24 mouse cellular contexts compared by ENCODE assay signal in genomic region chr1:164821307-164821706, GRCm38 (mm10). TPM values are rescaled to one million over a fixed set of nuclear protein-coding genes. Genes with fewer than 3 reads are reported as not detected.
DNase-seq lines count a peak whose midpoint lies in the region; ATAC-seq and TF ChIP-seq lines count a peak whose summit lies in the region.
"Had no signal": no experiment of that assay in that cellular context is flagged by ENCODE, and none has a peak within 500 bp of the region (broad histone marks: within the 10 kb centered on the region; RNA-seq: fewer than 3 reads in every experiment).

No protein-coding gene starts in this region.

- TF ChIP-seq CTCF in gastrocnemius, adult 2 months (IDR thresholded peaks at IDR 0.05): no peak

- no peaks in the 10 kb centered on the region for H3K9me3 ChIP-seq in midbrain, embryonic 11.5 days (ENCODE audit: control insufficient read depth, low read length)
- H3K9me3 ChIP-seq in midbrain, embryonic 16.5 days (replicated peaks; ENCODE audit: control insufficient read depth, low read length, poor library complexity, severe bottlenecking): no peaks in the 10 kb centered on the region
- H3K9me3 ChIP-seq in midbrain, embryonic 13.5 days: no peaks in the 10 kb centered on the region
- no peaks in the 10 kb centered on the region for H3K9me3 ChIP-seq in midbrain, embryonic 14.5 days (ENCODE audit: control insufficient read depth, low read length)
- H3K9me3 ChIP-seq: embryonic facial prominence, embryonic 10.5 days; embryonic facial prominence, embryonic 12.5 days; forebrain, embryonic 13.5 days; forebrain, embryonic 15.5 days had no signal

- intact Hi-C loops in gastrocnemius, adult 2 months (cut with DNase I): no loop called here
- intact Hi-C loops in gastrocnemius, postnatal 36 days (cut with DNase I): no loop called here

- H3K4me1 ChIP-seq in midbrain, embryonic 11.5 days (ENCODE audit: control insufficient read depth, insufficient read depth, low read length): no peaks in the 10 kb centered on the region
- H3K4me1 ChIP-seq in midbrain, embryonic 16.5 days (ENCODE audit: control insufficient read depth, insufficient read depth, low read length): 0 out of 2 replicates have a peak, but pooled peaks cover 5% of the 10 kb centered on the region
- peaks cover 13% of the 10 kb centered on the region; the same call in 1 of the 2 replicates for H3K4me1 ChIP-seq in midbrain, embryonic 13.5 days (replicated peaks)
- H3K4me1 ChIP-seq in midbrain, embryonic 14.5 days (ENCODE audit: control insufficient read depth, insufficient read depth, low read length): peaks cover 4% of the 10 kb centered on the region; the same call in 1 of the 2 replicates
- H3K4me1 ChIP-seq: embryonic facial prominence, embryonic 12.5 days; forebrain, embryonic 13.5 days; forebrain, embryonic 15.5 days had no signal

- no peak overlapping the region for H3K4me2 ChIP-seq in midbrain, embryonic 11.5 days
- H3K4me2 ChIP-seq in midbrain, embryonic 16.5 days (ENCODE audit: low read length): no peak overlapping the region
- no peak overlapping the region for H3K4me2 ChIP-seq in midbrain, embryonic 13.5 days (replicated peaks)
- H3K4me2 ChIP-seq in midbrain, embryonic 14.5 days (ENCODE audit: low read length): no peak overlapping the region
- H3K4me2 ChIP-seq: embryonic facial prominence, embryonic 12.5 days; forebrain, embryonic 13.5 days; forebrain, embryonic 15.5 days had no signal

- no peaks in the 10 kb centered on the region for H3K27me3 ChIP-seq in midbrain, embryonic 11.5 days (ENCODE audit: control insufficient read depth, insufficient read depth, low read length)
- H3K27me3 ChIP-seq in midbrain, embryonic 16.5 days (ENCODE audit: control insufficient read depth, insufficient read depth, low read depth, low read length): no peaks in the 10 kb centered on the region
- no peaks in the 10 kb centered on the region for H3K27me3 ChIP-seq in midbrain, embryonic 13.5 days
- H3K27me3 ChIP-seq in midbrain, embryonic 14.5 days (ENCODE audit: control insufficient read depth, insufficient read depth, low read length): no peaks in the 10 kb centered on the region
- H3K27me3 ChIP-seq: CH12.LX; embryonic facial prominence, embryonic 12.5 days; forebrain, embryonic 13.5 days; forebrain, embryonic 15.5 days; Patski had no signal

- H3K9ac ChIP-seq in midbrain, embryonic 11.5 days (ENCODE audit: low read length): no peak overlapping the region
- no peak overlapping the region for H3K9ac ChIP-seq in midbrain, embryonic 16.5 days (ENCODE audit: low read depth, low read length)
- no peak overlapping the region for H3K9ac ChIP-seq in midbrain, embryonic 13.5 days (replicated peaks)
- H3K9ac ChIP-seq in midbrain, embryonic 14.5 days (replicated peaks; ENCODE audit: low read length): no peak overlapping the region
- H3K9ac ChIP-seq: embryonic facial prominence, embryonic 12.5 days; forebrain, embryonic 13.5 days; forebrain, embryonic 15.5 days had no signal

- H3K36me3 ChIP-seq in midbrain, embryonic 11.5 days (ENCODE audit: control insufficient read depth, insufficient read depth, low read length): no peaks in the 10 kb centered on the region
- H3K36me3 ChIP-seq in midbrain, embryonic 16.5 days (ENCODE audit: control insufficient read depth, insufficient read depth, low read length): no peaks in the 10 kb centered on the region
- H3K36me3 ChIP-seq in midbrain, embryonic 13.5 days: no peaks in the 10 kb centered on the region
- H3K36me3 ChIP-seq in midbrain, embryonic 14.5 days (ENCODE audit: control insufficient read depth, insufficient read depth, low read length): no peaks in the 10 kb centered on the region
- H3K36me3 ChIP-seq: embryonic facial prominence, embryonic 10.5 days; embryonic facial prominence, embryonic 12.5 days; forebrain, embryonic 15.5 days; G1E had no signal

- DNase-seq in gastrocnemius, adult 2 months: no peak
- no peak for DNase-seq in gastrocnemius, postnatal 36 days
- DNase-seq in midbrain, embryonic 11.5 days (ENCODE audit: low spot score, missing footprints): peak; percentile 64
- no peak for DNase-seq in midbrain, embryonic 14.5 days
- DNase-seq: adrenal gland, adult 8-10 months; adrenal gland, postnatal 14 days; adrenal gland, postnatal 36 days; B cell, adult 2 months; cerebellum, adult 11-12 months; cerebellum, adult 2 months; cerebellum, adult 9-10 months; cerebellum, postnatal 10 days; cerebellum, postnatal 25 days had no signal

- peak overlapping the region; percentile 60 for H3K27ac ChIP-seq in gastrocnemius, adult 2 months
- H3K27ac ChIP-seq in midbrain, embryonic 11.5 days (ENCODE audit: low read depth, low read length): no peak overlapping the region
- no peak overlapping the region for H3K27ac ChIP-seq in midbrain, embryonic 16.5 days (ENCODE audit: low read length)
- no peak overlapping the region for H3K27ac ChIP-seq in midbrain, embryonic 13.5 days
- no peak overlapping the region for H3K27ac ChIP-seq in midbrain, embryonic 14.5 days (replicated peaks; ENCODE audit: low read depth, low read length)
- H3K27ac ChIP-seq: embryonic facial prominence, embryonic 10.5 days; embryonic facial prominence, embryonic 12.5 days; forebrain, embryonic 13.5 days; forebrain, embryonic 15.5 days had no signal

- 94% methylated on average over 1 of the region's 1 CpGs for WGBS in midbrain, embryonic 11.5 days
- 88% methylated on average over 1 of the region's 1 CpGs for WGBS in midbrain, embryonic 16.5 days
- WGBS in midbrain, embryonic 13.5 days: 78% methylated on average over 1 of the region's 1 CpGs
- 88% methylated on average over 1 of the region's 1 CpGs for WGBS in midbrain, embryonic 14.5 days

- 0 out of 2 replicates have a peak, but pooled peaks have one; percentile 33 for ATAC-seq in midbrain, embryonic 11.5 days (ENCODE audit: low FRiP score)
- no peak for ATAC-seq in midbrain, embryonic 16.5 days
- ATAC-seq in midbrain, embryonic 13.5 days: peak; percentile 51; the same call in 1 of the 2 replicates
- no peak for ATAC-seq in midbrain, embryonic 14.5 days (ENCODE audit: low FRiP score, low TSS enrichment)
- ATAC-seq: activated CD4-positive, CD25-positive, alpha-beta regulatory T cell, adult 4 months; CD4-positive, CD25-positive, alpha-beta regulatory T cell, adult 4 months; forebrain, embryonic 13.5 days; forebrain, embryonic 15.5 days; Patski had no signal

- H3K4me3 ChIP-seq in gastrocnemius, adult 2 months: no peak overlapping the region
- no peak overlapping the region for H3K4me3 ChIP-seq in midbrain, embryonic 11.5 days (ENCODE audit: low read depth, low read length)
- H3K4me3 ChIP-seq in midbrain, embryonic 16.5 days (ENCODE audit: low read depth, low read length): no peak overlapping the region
- no peak overlapping the region for H3K4me3 ChIP-seq in midbrain, embryonic 13.5 days (replicated peaks)
- H3K4me3 ChIP-seq in midbrain, embryonic 14.5 days (replicated peaks; ENCODE audit: low read depth, low read length): no peak overlapping the region
- H3K4me3 ChIP-seq: embryonic facial prominence, embryonic 10.5 days; embryonic facial prominence, embryonic 12.5 days; forebrain, embryonic 13.5 days; forebrain, embryonic 15.5 days had no signal

RNA-seq across cellular contexts. Expression of gene Dpt, which starts 24.9 kb away (rescaled TPM):
- total RNA-seq in gastrocnemius, adult 2 months (2021): 10 to 100 TPM; 42.5 to 58.4 TPM
- total RNA-seq in gastrocnemius, postnatal 36 days (2021): 10 to 100 TPM; 48.2 to 49.4 TPM
- polyA plus RNA-seq in midbrain, embryonic 11.5 days (2014; fragmentation: Nextera tagmentation; extraction: Ambion mirVana): not detected in 2 replicates
- 0.11 and 0.38 TPM in 2 replicates for polyA plus RNA-seq in midbrain, embryonic 16.5 days (2015; fragmentation: Nextera tagmentation; extraction: Ambion mirVana)
- polyA plus RNA-seq in midbrain, embryonic 13.5 days (2015; fragmentation: Nextera tagmentation; extraction: Ambion mirVana): 0.15 TPM in 1 of 2 replicates, not detected in the other
- not detected in 2 replicates for polyA plus RNA-seq in midbrain, embryonic 14.5 days (2014; fragmentation: Nextera tagmentation; extraction: Ambion mirVana)
- total RNA-seq: CH12.LX, G1E had no signal
- polyA plus RNA-seq: forebrain, embryonic 13.5 days; forebrain, embryonic 15.5 days; G1E had no signal

Comparison
In these comparisons a context has a peak if more than half of its experiments do, and no peak if none do; other contexts are left out.
1. ATAC-seq: peak in midbrain, embryonic 11.5 days (single experiment) and midbrain, embryonic 13.5 days (single experiment); none in midbrain, embryonic 16.5 days (single experiment) and midbrain, embryonic 14.5 days (single experiment).